Mouse (Mus musculus): Measurements from ENCODE around the gene Atp8b4. TPM values are rescaled to one million over a fixed set of nuclear protein-coding genes. Genes with fewer than 3 reads are reported as not detected.

The Atp8b4 gene
- polyA plus RNA-seq, 1 experiment: 0.44 TPM

DNA sequence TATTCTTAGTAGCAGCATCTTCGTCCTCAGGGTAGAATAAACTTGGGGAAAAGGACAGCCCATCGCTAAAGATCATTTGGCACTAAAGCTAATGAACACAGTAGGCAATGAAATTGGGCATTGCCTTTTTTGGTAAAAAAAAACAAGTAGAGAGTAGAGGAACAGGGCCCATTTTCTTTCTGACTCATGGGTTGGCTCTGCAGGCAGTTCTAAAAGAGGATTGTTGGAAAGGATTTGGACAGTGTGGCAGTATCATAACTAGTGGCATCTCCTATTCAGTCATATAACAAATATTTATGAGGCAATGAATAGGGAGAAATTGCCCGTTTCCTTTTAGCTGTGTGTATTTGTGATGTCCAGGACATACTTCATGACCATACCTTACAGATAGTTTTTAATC is 217.4 kb downstream of the Atp8b4 start:
- Histone ChIP-seq H3K4me1 (ENCODE audit: control insufficient read depth, insufficient read depth, insufficient read length, low read length) (no peaks in the 10 kb centered on the region), H3K4me3 (ENCODE audit: insufficient read depth, low read depth, low read length) (no peak overlapping the region), H3K27ac (replicated peaks; ENCODE audit: low read depth, low read length) (no peak overlapping the region)

DNA sequence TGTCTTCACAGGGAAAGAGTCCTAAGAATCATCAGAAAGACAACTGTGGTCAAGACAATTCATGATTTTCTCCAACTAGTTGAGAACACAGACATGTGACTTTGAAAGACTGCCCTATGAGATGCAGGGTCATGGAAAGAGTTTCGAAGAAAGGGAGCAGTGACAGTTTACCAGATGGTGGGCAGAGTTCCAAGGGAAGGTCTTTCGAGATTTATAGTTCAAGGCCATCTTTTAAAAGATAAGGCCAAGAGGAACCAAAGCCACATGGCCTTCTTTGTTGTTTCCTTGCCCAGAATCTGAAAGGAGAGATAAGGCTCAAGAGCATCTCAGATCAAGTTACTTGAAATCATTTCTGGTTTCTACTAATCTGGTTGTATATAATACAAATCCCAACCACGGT is 225.0 kb downstream of the Atp8b4 start:
- Histone ChIP-seq H3K4me3 (ENCODE audit: insufficient read depth, low read depth, low read length) (no peak overlapping the region), H3K4me1 (ENCODE audit: control insufficient read depth, insufficient read depth, insufficient read length, low read length) (no peaks in the 10 kb centered on the region), H3K27ac (replicated peaks; ENCODE audit: low read depth, low read length) (no peak overlapping the region; the same call in 1 of the 2 replicates)

DNA sequence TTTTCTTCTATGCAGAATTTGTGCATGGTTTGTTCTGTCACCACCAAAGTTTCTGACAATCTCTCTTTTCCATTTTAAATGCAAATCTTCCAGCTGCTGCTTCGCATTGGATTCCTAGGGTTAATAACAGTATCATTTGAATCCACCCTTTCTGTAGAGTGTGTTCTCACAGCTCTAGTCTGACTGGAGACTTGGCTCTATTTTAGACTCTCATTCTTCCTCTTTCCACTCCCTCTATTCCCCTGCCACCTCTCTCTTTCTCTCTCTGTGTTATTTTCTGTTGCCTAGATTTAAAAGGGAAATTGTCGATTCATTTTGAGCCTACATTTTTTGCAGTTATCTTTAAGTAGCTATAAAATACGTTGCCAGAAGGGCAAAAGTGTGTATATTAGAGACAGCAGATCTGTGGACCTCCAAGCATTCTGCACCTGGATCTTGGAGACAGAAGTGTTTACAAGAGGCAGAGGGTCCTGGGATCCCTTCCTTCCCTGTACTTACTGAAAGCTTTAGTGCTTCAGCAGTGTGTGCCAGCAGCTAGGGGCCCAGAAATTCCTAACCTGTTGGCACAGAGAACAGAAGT is 225.6 kb downstream of the Atp8b4 start:
- Histone ChIP-seq H3K4me1 (ENCODE audit: control insufficient read depth, insufficient read depth, insufficient read length, low read length) (no peaks in the 10 kb centered on the region), H3K4me3 (ENCODE audit: insufficient read depth, low read depth, low read length) (no peak overlapping the region), H3K27ac (replicated peaks; ENCODE audit: low read depth, low read length) (no peak overlapping the region; the same call in 1 of the 2 replicates)

DNA sequence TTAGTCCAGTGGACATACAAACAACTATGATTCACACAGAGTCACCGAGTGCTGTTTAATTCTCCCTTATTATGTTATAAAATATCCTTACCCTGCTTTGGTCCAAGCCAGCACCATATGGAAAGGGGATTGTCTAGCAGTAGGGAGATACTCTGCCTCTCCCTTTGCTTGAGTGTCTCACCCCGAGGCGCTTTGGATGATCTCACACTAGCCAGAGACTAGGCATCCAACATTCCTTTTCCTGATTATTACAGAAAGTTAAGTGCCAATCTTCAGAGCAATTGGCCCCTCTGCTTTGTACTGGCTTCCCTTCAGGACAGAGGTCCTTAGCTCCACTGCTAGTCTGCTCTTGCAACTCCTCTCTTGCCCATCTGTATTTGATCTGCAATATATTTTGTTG is 226.2 kb downstream of the Atp8b4 start:
- no peak overlapping the region for H3K27ac ChIP-seq (replicated peaks; ENCODE audit: low read depth, low read length)
- H3K4me1 ChIP-seq (ENCODE audit: control insufficient read depth, insufficient read depth, insufficient read length, low read length): no peaks in the 10 kb centered on the region
- H3K4me3 ChIP-seq (ENCODE audit: insufficient read depth, low read depth, low read length): no peak overlapping the region

Other genes with a start within 250 kb of the Atp8b4 start
- 53.3 and 74.1 TPM in 2 replicates for gene Slc27a2, start 51.7 kb upstream of the Atp8b4 start, polyA plus RNA-seq (2012; ENCODE audit: insufficient read depth, insufficient read length, missing spikeins)
- gene Hdc, start 118.6 kb upstream of the Atp8b4 start, polyA plus RNA-seq (2012; ENCODE audit: insufficient read depth, insufficient read length, missing spikeins): 1.4 and 2.1 TPM in 2 replicates
- gene Gabpb1, start 175.7 kb upstream of the Atp8b4 start, polyA plus RNA-seq (2012; ENCODE audit: insufficient read depth, insufficient read length, missing spikeins): 4.0 and 6.6 TPM in 2 replicates
- 64.0 and 66.5 TPM in 2 replicates for gene Usp8, start 206.7 kb upstream of the Atp8b4 start, polyA plus RNA-seq (2012; ENCODE audit: insufficient read depth, insufficient read length, missing spikeins)